Mouse (Mus musculus) adrenal gland, adult 8-10 months (tissue): ENCODE results near the gene Ugt1a2. TPM values are rescaled to one million over a fixed set of nuclear protein-coding genes. Genes with fewer than 3 reads are reported as not detected.

ENCODE experiments used
- DNase-seq: peaks from one replicate; pipeline ENCODE4 v3.0.0; 2022
- total RNA-seq, 4 experiments: library from RNA; stranded (reverse); gene quantifications; 2 replicates each; pipeline ENCODE4 v1.2.4; 2022

Ugt1a2 gene
- total RNA-seq, 4 experiments from 2014 or later: 0.24 to 0.51 (median 0.28) TPM; not detected in 1

GRCm38 (mm10) chr1:88258881-88259642 is 58.7 kb downstream of the Ugt1a2 start:
- no peak for DNase-seq

- no peak for DNase-seq
Measured at GRCm38 (mm10) chr1:88259643-88260024, 59.2 kb downstream of the Ugt1a2 start.

- DNase-seq: no peak
Measured at GRCm38 (mm10) chr1:88260114-88260513, 59.7 kb downstream of the Ugt1a2 start.

- no peak for DNase-seq
Measured at GRCm38 (mm10) chr1:88260604-88261377, 60.4 kb downstream of the Ugt1a2 start.

- DNase-seq: no peak
Measured at GRCm38 (mm10) chr1:88261706-88262105, 61.3 kb downstream of the Ugt1a2 start.

GRCm38 (mm10) chr1:88262255-88262654 is 61.9 kb downstream of the Ugt1a2 start:
- peak; percentile 81 for DNase-seq

- no peak for DNase-seq
Measured at GRCm38 (mm10) chr1:88262961-88263360, 62.6 kb downstream of the Ugt1a2 start.

- no peak for DNase-seq
Measured at GRCm38 (mm10) chr1:88263778-88264177, 63.4 kb downstream of the Ugt1a2 start.

- no peak for DNase-seq
Measured at GRCm38 (mm10) chr1:88264237-88264868, 64.0 kb downstream of the Ugt1a2 start.

- DNase-seq: no peak
Measured at GRCm38 (mm10) chr1:88264869-88265240, 64.5 kb downstream of the Ugt1a2 start.

- no peak for DNase-seq
Measured at GRCm38 (mm10) chr1:88266123-88266522, 65.7 kb downstream of the Ugt1a2 start.

GRCm38 (mm10) chr1:88267489-88267888 is 67.1 kb downstream of the Ugt1a2 start:
- DNase-seq: no peak

GRCm38 (mm10) chr1:88268070-88268469 is 67.7 kb downstream of the Ugt1a2 start:
- no peak for DNase-seq

Other genes with a start within 250 kb of the Ugt1a2 start
- 10 to 100 TPM; 25.3 to 45.1 (median 31.9) TPM for gene Usp40, start 192.1 kb upstream of the Ugt1a2 start, total RNA-seq
- gene Ugt1a10, start 145.2 kb upstream of the Ugt1a2 start, total RNA-seq: not detected
- gene Ugt1a9, start 129.8 kb upstream of the Ugt1a2 start, total RNA-seq: under 1 TPM in 1 of 4 experiments, not detected in 3; 0.17 TPM
- not detected for gene Ugt1a8, start 112.8 kb upstream of the Ugt1a2 start, total RNA-seq
- gene Ugt1a7c, start 105.5 kb upstream of the Ugt1a2 start, total RNA-seq: 1 to 10 TPM; 1.0 to 4.2 (median 3.2) TPM
- 10 to 100 TPM in 1 of 4 experiments, 1 to 10 TPM in 3; 2.8 to 10.2 (median 5.2) TPM for gene Ugt1a6b, start 97.3 kb upstream of the Ugt1a2 start, total RNA-seq
- gene Ugt1a6a, start 65.8 kb upstream of the Ugt1a2 start, total RNA-seq: 10 to 100 TPM in 2 of 4 experiments, 1 to 10 TPM in 2; 5.9 to 25.6 (median 9.6) TPM
- 1 to 10 TPM in 1 of 4 experiments, under 1 TPM in 2, not detected in 1; 0.38 to 1.3 (median 0.73) TPM for gene Ugt1a5, start 34.6 kb upstream of the Ugt1a2 start, total RNA-seq
- gene Dnajb3, start 5.2 kb downstream of the Ugt1a2 start, total RNA-seq: 1 to 10 TPM; 1.8 to 4.7 (median 3.3) TPM
- 10 to 100 TPM in 2 of 4 experiments, under 1 TPM in 2; 0.40 to 83.2 (median 28.8) TPM for gene Ugt1a1, start 11.4 kb downstream of the Ugt1a2 start, total RNA-seq
- gene Mroh2a, start 26.4 kb downstream of the Ugt1a2 start, total RNA-seq: under 1 TPM in 2 of 4 experiments, not detected in 2; 0.10 to 0.16 TPM
- 10 to 100 TPM; 33.0 to 55.0 (median 43.2) TPM for gene Hjurp, start 77.0 kb downstream of the Ugt1a2 start, total RNA-seq
- not detected for gene Trpm8, start 77.1 kb downstream of the Ugt1a2 start, total RNA-seq
- gene Spp2, start 206.4 kb downstream of the Ugt1a2 start, total RNA-seq: not detected